Mouse (Mus musculus): ENCODE data around the gene Mpp3. TPM values are rescaled to one million over a fixed set of nuclear protein-coding genes. Genes with fewer than 3 reads are reported as not detected.

Gene Mpp3
- total and polyA plus RNA-seq, 3 experiments, result 0.12 to 3.8 (median 0.31) TPM

- dilution Hi-C loops (cut with MboI; ENCODE audit: extremely low pct_ligation_motif_present, extremely low pct_unique_long_range_greater_than_20kb, low sequenced_read_pairs) (no loop called here), in situ Hi-C loops (cut with MboI; ENCODE audit: low pct_ligation_motif_present, low pct_unique_long_range_greater_than_20kb, low sequenced_read_pairs) (loop anchor here (5.0 kb wide), 1 partner anchor 51 kb away; no protein-coding TSS in a partner anchor)
- Histone ChIP-seq H3K4me2 (ENCODE audit: insufficient read depth, low read depth, poor library complexity, severe bottlenecking) (no peak overlapping the region), H3K27me3 (replicated peaks) (peaks cover 71% of the 10 kb centered on the region), H3K4me1 (ENCODE audit: control insufficient read depth in 1 of 2, insufficient read depth in 2 of 2) (no peaks in the 10 kb centered on the region), H3K4me3 (replicated peaks in 1 of 3; ENCODE audit: low read depth in 2 of 3, low read length in 2 of 3, poor library complexity in 1 of 3) (no peak overlapping the region), H3K27ac (ENCODE audit: insufficient read depth, low read depth) (no peak overlapping the region), H3K9me3 (replicated peaks; ENCODE audit: low read length) (no peaks in the 10 kb centered on the region), H3K9ac (ENCODE audit: insufficient read depth, low read depth) (no peak overlapping the region), H3K36me3 (replicated peaks in 1 of 2; ENCODE audit: control insufficient read depth in 1 of 2, insufficient read depth in 1 of 2, low read length in 1 of 2) (no peaks in the 10 kb centered on the region), H3K79me2 (replicated peaks; ENCODE audit: control insufficient read depth, extremely low read depth, insufficient read depth, poor library complexity, severe bottlenecking) (no peaks in the 10 kb centered on the region)
- DNase-seq (ENCODE audit: extremely low read depth), result no peak
- TF ChIP-seq MAZ (IDR thresholded peaks at IDR 0.05; ENCODE audit: low read depth, low read length), result no peak
- no peak for TF ChIP-seq MAX (IDR thresholded peaks at IDR 0.05; ENCODE audit: low read length)
- TF ChIP-seq POLR2AphosphoS2 (IDR thresholded peaks at IDR 0.05; ENCODE audit: low read depth, low read length), result no peak
- no peak for TF ChIP-seq UBTF (IDR thresholded peaks at IDR 0.05; ENCODE audit: low read depth, low read length)
- no peak for TF ChIP-seq ELF1 (IDR thresholded peaks at IDR 0.05; ENCODE audit: low read depth, low read length)
- TF ChIP-seq EP300 (IDR thresholded peaks at IDR 0.05; ENCODE audit: low read length), result no peak
- TF ChIP-seq TBP (conservative IDR thresholded peaks at IDR 0.05; ENCODE audit: low read depth, low read length), result no peak
- TF ChIP-seq MYC (IDR thresholded peaks at IDR 0.05; ENCODE audit: low read depth, low read length), result no peak
- no peak for TF ChIP-seq KAT2A (IDR thresholded peaks at IDR 0.05; ENCODE audit: insufficient replicate concordance, low read length)
- TF ChIP-seq SIN3A (IDR thresholded peaks at IDR 0.05; ENCODE audit: low read length), result no peak
- TF ChIP-seq MAFK (IDR thresholded peaks at IDR 0.05; ENCODE audit: insufficient replicate concordance, low read length), result no peak
- TF ChIP-seq CHD1 (IDR thresholded peaks at IDR 0.05; ENCODE audit: low read depth, low read length), result no peak
- TF ChIP-seq ETS1 (conservative IDR thresholded peaks at IDR 0.05; ENCODE audit: low read depth, low read length), result no peak
- TF ChIP-seq GABPA (IDR thresholded peaks at IDR 0.05; ENCODE audit: insufficient replicate concordance, low read depth, low read length), result no peak
- TF ChIP-seq BHLHE40 (IDR thresholded peaks at IDR 0.05; ENCODE audit: low read depth, low read length), result no peak
- no peak for TF ChIP-seq CHD2 (IDR thresholded peaks at IDR 0.05; ENCODE audit: low read length)
- no peak for TF ChIP-seq SMC3 (IDR thresholded peaks at IDR 0.05; ENCODE audit: low read depth, low read length)
- TF ChIP-seq JUN (IDR thresholded peaks at IDR 0.05; ENCODE audit: insufficient read depth, low read depth, low read length), result no peak
Observed at GRCm38 (mm10) chr11:101995938-101996337, 32.3 kb downstream of the Mpp3 start.

- TF ChIP-seq MAX (IDR thresholded peaks at IDR 0.05; ENCODE audit: low read length) (no peak), UBTF (IDR thresholded peaks at IDR 0.05; ENCODE audit: low read depth, low read length) (no peak), JUN (IDR thresholded peaks at IDR 0.05; ENCODE audit: insufficient read depth, low read depth, low read length) (no peak), HCFC1 (IDR thresholded peaks at IDR 0.05; ENCODE audit: low read depth, low read length) (no peak), EP300 (IDR thresholded peaks at IDR 0.05; ENCODE audit: low read length) (no peak), RAD21 (IDR thresholded peaks at IDR 0.05; ENCODE audit: low read depth, low read length) (no peak), TCF12 (IDR thresholded peaks at IDR 0.05; ENCODE audit: low read depth, low read length) (no peak), MYC (IDR thresholded peaks at IDR 0.05; ENCODE audit: low read depth, low read length) (no peak), E2F4 (IDR thresholded peaks at IDR 0.05; ENCODE audit: insufficient replicate concordance, low read depth, low read length) (no peak)
- Histone ChIP-seq H3K4me1 (ENCODE audit: control insufficient read depth in 1 of 2, insufficient read depth in 2 of 2) (no peaks in the 10 kb centered on the region), H3K9me3 (replicated peaks; ENCODE audit: low read length) (no peaks in the 10 kb centered on the region), H3K27ac (ENCODE audit: insufficient read depth, low read depth) (no peak overlapping the region), H3K4me2 (ENCODE audit: insufficient read depth, low read depth, poor library complexity, severe bottlenecking) (no peak overlapping the region), H3K9ac (ENCODE audit: insufficient read depth, low read depth) (no peak overlapping the region), H3K4me3 (replicated peaks in 1 of 3; ENCODE audit: low read depth in 2 of 3, low read length in 2 of 3, poor library complexity in 1 of 3) (no peak overlapping the region), H3K79me2 (replicated peaks; ENCODE audit: control insufficient read depth, extremely low read depth, insufficient read depth, poor library complexity, severe bottlenecking) (no peaks in the 10 kb centered on the region), H3K27me3 (replicated peaks) (peaks cover 76% of the 10 kb centered on the region), H3K36me3 (replicated peaks in 1 of 2; ENCODE audit: control insufficient read depth in 1 of 2, insufficient read depth in 1 of 2, low read length in 1 of 2) (no peaks in the 10 kb centered on the region)
- dilution Hi-C loops (cut with MboI; ENCODE audit: extremely low pct_ligation_motif_present, extremely low pct_unique_long_range_greater_than_20kb, low sequenced_read_pairs) (no loop called here), in situ Hi-C loops (cut with MboI; ENCODE audit: low pct_ligation_motif_present, low pct_unique_long_range_greater_than_20kb, low sequenced_read_pairs) (no loop called here)
- no peak for DNase-seq (ENCODE audit: extremely low read depth)
Observed at GRCm38 (mm10) chr11:101994100-101994499, 34.2 kb downstream of the Mpp3 start.

Data from CH12.LX (cell line).